Comparison of ENCODE assay signal across 13 mouse cellular contexts in the genomic region with DNA sequence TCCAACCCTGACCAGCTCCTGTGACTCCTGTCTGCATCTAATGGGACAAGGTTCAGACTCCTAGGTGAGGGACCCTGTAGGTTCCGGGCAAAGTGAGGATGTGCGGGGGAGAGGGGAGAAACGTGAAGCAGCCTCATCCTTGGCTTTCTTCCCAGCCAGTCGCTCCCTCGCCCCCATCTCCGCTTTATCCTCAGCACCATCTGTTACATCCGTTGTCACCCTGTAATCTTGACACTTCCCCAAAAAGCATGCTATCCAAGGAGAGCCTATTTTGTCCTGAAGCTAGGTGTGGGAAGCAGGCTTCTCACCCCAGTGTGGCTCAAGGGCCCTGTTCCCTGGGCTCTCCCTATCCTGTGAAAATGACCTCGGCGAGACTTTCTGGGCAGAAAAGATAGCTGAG. TPM values are rescaled to one million over a fixed set of nuclear protein-coding genes. Genes with fewer than 3 reads are reported as not detected.
DNase-seq lines count a peak whose midpoint lies in the region; ATAC-seq and TF ChIP-seq lines count a peak whose summit lies in the region.
"Had no signal": no experiment of that assay in that cellular context is flagged by ENCODE, and none has a peak within 500 bp of the region (broad histone marks: within the 10 kb centered on the region; RNA-seq: fewer than 3 reads in every experiment).

No protein-coding gene starts in this region.

- 38% methylated on average over 9 of the region's 9 CpGs for WGBS in kidney, embryonic 15.5 days
- WGBS in olfactory bulb, adult 2 months, result 19% methylated on average over 9 of the region's 9 CpGs
- 70% methylated on average over 9 of the region's 9 CpGs for WGBS in intestine, postnatal 0 days

- TF ChIP-seq POLR2A in olfactory bulb, adult 2 months (IDR thresholded peaks at IDR 0.05; ENCODE audit: insufficient read depth, low read depth, low read length), result no peak

- no peak for DNase-seq in kidney, adult 11 months
- DNase-seq in cerebellum, adult 9-10 months, result peak; percentile 95
- DNase-seq in layer of hippocampus, postnatal 36 days, result peak; percentile 58 to 68
- DNase-seq in natural killer cell, adult 2 months (ENCODE audit: low spot score in 2 of 2), result no peak
- DNase-seq: gastrocnemius, postnatal 10 days; kidney, adult 18-20 months had no signal

- H3K27me3 ChIP-seq in kidney, embryonic 15.5 days, result peaks cover 6% of the 10 kb centered on the region
- no peaks in the 10 kb centered on the region for H3K27me3 ChIP-seq in intestine, postnatal 0 days (replicated peaks; ENCODE audit: control insufficient read depth, insufficient read depth, low read length)

- TF ChIP-seq CTCF in olfactory bulb, adult 2 months (IDR thresholded peaks at IDR 0.05; ENCODE audit: insufficient read depth, low read depth, low read length), result no peak
- TF ChIP-seq CTCF in intestine, postnatal 0 days (IDR thresholded peaks at IDR 0.05; ENCODE audit: low read depth), result no peak

- ATAC-seq in kidney, embryonic 15.5 days (replicated peaks; ENCODE audit: low FRiP score), result no peak
- ATAC-seq in erythroid progenitor cell, adult 5-6 weeks (replicated peaks; ENCODE audit: low FRiP score, poor library complexity, severe bottlenecking), result no peak
- no peak for ATAC-seq in intestine, postnatal 0 days

- peaks cover 61% of the 10 kb centered on the region for H3K4me1 ChIP-seq in kidney, embryonic 15.5 days
- peaks cover 49% of the 10 kb centered on the region for H3K4me1 ChIP-seq in olfactory bulb, adult 2 months (ENCODE audit: control insufficient read depth, insufficient read depth, low read length)
- peaks cover 9% of the 10 kb centered on the region for H3K4me1 ChIP-seq in intestine, postnatal 0 days (replicated peaks; ENCODE audit: control insufficient read depth, insufficient read depth, low read length)

- H3K9me3 ChIP-seq in kidney, embryonic 15.5 days (replicated peaks), result no peaks in the 10 kb centered on the region
- H3K9me3 ChIP-seq in intestine, postnatal 0 days (ENCODE audit: control insufficient read depth), result no peaks in the 10 kb centered on the region

- 0 out of 2 replicates have a peak overlapping the region, but pooled peaks have one; percentile 0 for H3K9ac ChIP-seq in kidney, embryonic 15.5 days
- H3K9ac ChIP-seq in intestine, postnatal 0 days (ENCODE audit: low read depth, low read length), result no peak overlapping the region

- no peak overlapping the region for H3K4me2 ChIP-seq in kidney, embryonic 15.5 days
- no peak overlapping the region for H3K4me2 ChIP-seq in intestine, postnatal 0 days (replicated peaks; ENCODE audit: low read depth)

- H3K4me3 ChIP-seq in kidney, embryonic 15.5 days (replicated peaks), result no peak overlapping the region
- H3K4me3 ChIP-seq in olfactory bulb, adult 2 months (ENCODE audit: insufficient read depth, low read depth, low read length), result no peak overlapping the region
- no peak overlapping the region for H3K4me3 ChIP-seq in intestine, postnatal 0 days (ENCODE audit: low read depth, low read length)

- H3K36me3 ChIP-seq in kidney, embryonic 15.5 days, result no peaks in the 10 kb centered on the region
- H3K36me3 ChIP-seq in intestine, postnatal 0 days (ENCODE audit: control insufficient read depth, insufficient read depth), result no peaks in the 10 kb centered on the region

- no peak overlapping the region for H3K27ac ChIP-seq in kidney, embryonic 15.5 days
- peak overlapping the region; percentile 94 for H3K27ac ChIP-seq in olfactory bulb, adult 2 months (ENCODE audit: insufficient read depth, low read depth, low read length)
- no peak overlapping the region for H3K27ac ChIP-seq in intestine, postnatal 0 days (ENCODE audit: low read depth, low read length)

RNA-seq across cellular contexts. Expression of a gene that starts 3.9 kb away (rescaled TPM):
- 21.9 and 25.6 TPM in 2 replicates for polyA plus RNA-seq in kidney, embryonic 15.5 days (2015; fragmentation: Nextera tagmentation; extraction: Ambion mirVana)
- total RNA-seq in layer of hippocampus, postnatal 36 days (2021), result 100 to 1,000 TPM; 256 to 257 TPM
- polyA plus RNA-seq in olfactory bulb, adult 2 months (2012; ENCODE audit: insufficient read depth, insufficient read length, low replicate concordance, missing spikeins), result 232 TPM in 1 of 2 replicates, not detected in the other
- total RNA-seq in erythroid progenitor cell, adult 5-6 weeks (2015; ENCODE audit: low replicate concordance), result 143 and 148 TPM in 2 replicates
- total RNA-seq in erythroid progenitor cell, adult 5-6 weeks (2017; ENCODE audit: low replicate concordance), result 101 and 111 TPM in 2 replicates
- 10.0 and 10.5 TPM in 2 replicates for polyA plus RNA-seq in intestine, postnatal 0 days (2015; fragmentation: Nextera tagmentation; extraction: Ambion mirVana)

RNA-seq across cellular contexts. Expression of a gene that starts 42.9 kb away (rescaled TPM):
- 0.23 and 0.32 TPM in 2 replicates for polyA plus RNA-seq in kidney, embryonic 15.5 days (2015; fragmentation: Nextera tagmentation; extraction: Ambion mirVana)
- total RNA-seq in layer of hippocampus, postnatal 36 days (2021), result 100 to 1,000 TPM; 140 to 143 TPM
- polyA plus RNA-seq in olfactory bulb, adult 2 months (2012; ENCODE audit: insufficient read depth, insufficient read length, low replicate concordance, missing spikeins), result not detected in 2 replicates
- 29.9 and 42.8 TPM in 2 replicates for total RNA-seq in erythroid progenitor cell, adult 5-6 weeks (2015; ENCODE audit: low replicate concordance)
- total RNA-seq in erythroid progenitor cell, adult 5-6 weeks (2017; ENCODE audit: low replicate concordance), result 36.8 and 50.7 TPM in 2 replicates
- 1.1 and 1.5 TPM in 2 replicates for polyA plus RNA-seq in intestine, postnatal 0 days (2015; fragmentation: Nextera tagmentation; extraction: Ambion mirVana)

RNA-seq across cellular contexts. Expression of a gene that starts 43.0 kb away (rescaled TPM):
- polyA plus RNA-seq in kidney, embryonic 15.5 days (2015; fragmentation: Nextera tagmentation; extraction: Ambion mirVana), result not detected in 2 replicates
- 1 to 10 TPM; 2.3 TPM for total RNA-seq in layer of hippocampus, postnatal 36 days (2021)
- polyA plus RNA-seq in olfactory bulb, adult 2 months (2012; ENCODE audit: insufficient read depth, insufficient read length, low replicate concordance, missing spikeins), result not detected in 2 replicates
- total RNA-seq in erythroid progenitor cell, adult 5-6 weeks (2015; ENCODE audit: low replicate concordance), result 5.8 TPM in 1 of 2 replicates, not detected in the other
- not detected in 2 replicates for total RNA-seq in erythroid progenitor cell, adult 5-6 weeks (2017; ENCODE audit: low replicate concordance)
- not detected in 2 replicates for polyA plus RNA-seq in intestine, postnatal 0 days (2015; fragmentation: Nextera tagmentation; extraction: Ambion mirVana)
- total RNA-seq: ES-E14; gastrocnemius, postnatal 10 days; megakaryocyte-erythroid progenitor cell, adult 5-6 weeks had no signal
- polyA plus RNA-seq: thymus, postnatal 0 days had no signal

RNA-seq across cellular contexts. Expression of a gene that starts 44.2 kb away (rescaled TPM):
- 65.6 and 68.6 TPM in 2 replicates for polyA plus RNA-seq in kidney, embryonic 15.5 days (2015; fragmentation: Nextera tagmentation; extraction: Ambion mirVana)
- total RNA-seq in layer of hippocampus, postnatal 36 days (2021), result 100 to 1,000 TPM; 131 to 139 TPM
- not detected in 2 replicates for polyA plus RNA-seq in olfactory bulb, adult 2 months (2012; ENCODE audit: insufficient read depth, insufficient read length, low replicate concordance, missing spikeins)
- total RNA-seq in erythroid progenitor cell, adult 5-6 weeks (2015; ENCODE audit: low replicate concordance), result 1.3 and 10.5 TPM in 2 replicates
- 3.5 and 4.6 TPM in 2 replicates for total RNA-seq in erythroid progenitor cell, adult 5-6 weeks (2017; ENCODE audit: low replicate concordance)
- 17.0 and 18.4 TPM in 2 replicates for polyA plus RNA-seq in intestine, postnatal 0 days (2015; fragmentation: Nextera tagmentation; extraction: Ambion mirVana)

RNA-seq across cellular contexts. Expression of a gene that starts 52.7 kb away (rescaled TPM):
- polyA plus RNA-seq in kidney, embryonic 15.5 days (2015; fragmentation: Nextera tagmentation; extraction: Ambion mirVana), result not detected in 2 replicates
- total RNA-seq in layer of hippocampus, postnatal 36 days (2021), result under 1 TPM in 1 of 2 experiments, not detected in 1; 0.56 TPM
- polyA plus RNA-seq in olfactory bulb, adult 2 months (2012; ENCODE audit: insufficient read depth, insufficient read length, low replicate concordance, missing spikeins), result not detected in 2 replicates
- not detected in 2 replicates for total RNA-seq in erythroid progenitor cell, adult 5-6 weeks (2015; ENCODE audit: low replicate concordance)
- total RNA-seq in erythroid progenitor cell, adult 5-6 weeks (2017; ENCODE audit: low replicate concordance), result not detected in 2 replicates
- not detected in 2 replicates for polyA plus RNA-seq in intestine, postnatal 0 days (2015; fragmentation: Nextera tagmentation; extraction: Ambion mirVana)
- total RNA-seq: ES-E14; gastrocnemius, postnatal 10 days; megakaryocyte-erythroid progenitor cell, adult 5-6 weeks had no signal
- polyA plus RNA-seq: thymus, postnatal 0 days had no signal

Comparison
In these comparisons a context has a peak if more than half of its experiments do, and no peak if none do; other contexts are left out.
1. DNase-seq: peak in cerebellum, adult 9-10 months (single experiment) and layer of hippocampus, postnatal 36 days (2 of 2); none in kidney, adult 11 months (single experiment) and natural killer cell, adult 2 months (0 of 2).